ENCODE assay signal across 13 mouse cellular contexts in the genomic region with DNA sequence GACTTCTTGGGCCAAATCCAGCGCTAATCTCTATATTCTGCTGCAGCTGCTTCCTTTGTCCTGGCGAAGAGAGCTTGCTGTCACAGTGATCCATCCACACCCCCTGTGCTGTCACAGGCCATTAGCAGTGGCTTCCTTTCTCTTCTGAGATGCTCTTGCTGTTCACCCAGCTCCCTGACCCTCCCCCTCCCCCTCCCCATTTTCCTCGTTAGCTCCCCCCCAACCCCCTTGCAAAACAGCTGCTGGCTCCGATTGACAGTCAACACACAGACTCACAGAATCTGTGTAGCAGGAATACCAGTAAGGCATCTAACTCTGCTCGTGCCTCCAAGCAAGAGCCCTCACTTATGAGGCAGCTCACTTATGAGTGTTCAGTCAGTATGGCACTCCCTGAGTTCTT. TPM values are rescaled to one million over a fixed set of nuclear protein-coding genes. Genes with fewer than 3 reads are reported as not detected.
DNase-seq lines count a peak whose midpoint lies in the region; ATAC-seq lines count a peak whose summit lies in the region.
"Had no signal": no experiment of that assay in that cellular context is flagged by ENCODE, and none has a peak within 500 bp of the region (broad histone marks: within the 10 kb centered on the region; RNA-seq: fewer than 3 reads in every experiment).

No protein-coding gene starts in this region.

- no peaks in the 10 kb centered on the region for H3K9me3 ChIP-seq in hindbrain, embryonic 11.5 days (ENCODE audit: control insufficient read depth, low read length)
- no peaks in the 10 kb centered on the region for H3K9me3 ChIP-seq in midbrain, embryonic 16.5 days (replicated peaks; ENCODE audit: control insufficient read depth, low read length, poor library complexity, severe bottlenecking)
- H3K9me3 ChIP-seq: limb, embryonic 13.5 days had no signal

- H3K4me1 ChIP-seq in hindbrain, embryonic 11.5 days (replicated peaks; ENCODE audit: control insufficient read depth, insufficient read depth, low read length), result no peaks in the 10 kb centered on the region; the same call in 1 of the 2 replicates
- peaks cover 22% of the 10 kb centered on the region for H3K4me1 ChIP-seq in midbrain, embryonic 16.5 days (ENCODE audit: control insufficient read depth, insufficient read depth, low read length)
- H3K4me1 ChIP-seq: limb, embryonic 13.5 days had no signal

- peak; percentile 72 for ATAC-seq in hindbrain, embryonic 11.5 days (ENCODE audit: low FRiP score)
- ATAC-seq in midbrain, embryonic 16.5 days, result peak; percentile 40; the same call in 1 of the 2 replicates

- H3K4me2 ChIP-seq in hindbrain, embryonic 11.5 days (replicated peaks; ENCODE audit: low read depth, low read length), result no peak overlapping the region
- H3K4me2 ChIP-seq in midbrain, embryonic 16.5 days (ENCODE audit: low read length), result peak overlapping the region; percentile 91
- H3K4me2 ChIP-seq: limb, embryonic 13.5 days had no signal

- 15% methylated on average over 5 of the region's 5 CpGs for WGBS in hindbrain, embryonic 11.5 days
- 7% methylated on average over 5 of the region's 5 CpGs for WGBS in midbrain, embryonic 16.5 days

- H3K27ac ChIP-seq in hindbrain, embryonic 11.5 days (ENCODE audit: low read depth, low read length), result peak overlapping the region; percentile 86
- H3K27ac ChIP-seq in midbrain, embryonic 16.5 days (ENCODE audit: low read length), result peak overlapping the region; percentile 85
- H3K27ac ChIP-seq: limb, embryonic 13.5 days had no signal

- DNase-seq in cerebellum, postnatal 10 days, result peak; percentile 16 to 21
- no peak for DNase-seq in cerebellum, adult 18-20 months
- DNase-seq in embryo, embryonic 11 days, result peak; percentile 60
- DNase-seq in hindbrain, embryonic 11.5 days (ENCODE audit: low spot score), result peak; percentile 74
- no peak for DNase-seq in adrenal gland, postnatal 36 days
- DNase-seq in adrenal gland, adult 8-10 months, result no peak
- no peak for DNase-seq in ovary, adult 18-20 months (ENCODE audit: low spot score)
- DNase-seq: heart, postnatal 4 days; lung, postnatal 4 days; thymus, postnatal 36 days had no signal

- no peak overlapping the region for H3K4me3 ChIP-seq in hindbrain, embryonic 11.5 days (ENCODE audit: low read depth, low read length)
- H3K4me3 ChIP-seq in midbrain, embryonic 16.5 days (ENCODE audit: low read depth, low read length), result 0 out of 2 replicates have a peak overlapping the region, but pooled peaks have one; percentile 3
- H3K4me3 ChIP-seq: erythroblast, embryonic 14.5 days; limb, embryonic 13.5 days had no signal

- no peaks in the 10 kb centered on the region for H3K27me3 ChIP-seq in hindbrain, embryonic 11.5 days (ENCODE audit: control insufficient read depth, insufficient read depth, low read length)
- no peaks in the 10 kb centered on the region for H3K27me3 ChIP-seq in midbrain, embryonic 16.5 days (ENCODE audit: control insufficient read depth, insufficient read depth, low read depth, low read length)
- H3K27me3 ChIP-seq: limb, embryonic 13.5 days had no signal

- 0 out of 2 replicates have a peak overlapping the region, but pooled peaks have one; percentile 15 for H3K9ac ChIP-seq in hindbrain, embryonic 11.5 days (ENCODE audit: low read depth, low read length)
- 0 out of 2 replicates have a peak overlapping the region, but pooled peaks have one; percentile 20 for H3K9ac ChIP-seq in midbrain, embryonic 16.5 days (ENCODE audit: low read depth, low read length)
- H3K9ac ChIP-seq: limb, embryonic 13.5 days had no signal

- H3K36me3 ChIP-seq in hindbrain, embryonic 11.5 days (ENCODE audit: control insufficient read depth, insufficient read depth, low read length), result no peaks in the 10 kb centered on the region
- H3K36me3 ChIP-seq in midbrain, embryonic 16.5 days (ENCODE audit: control insufficient read depth, insufficient read depth, low read length), result no peaks in the 10 kb centered on the region
- H3K36me3 ChIP-seq: limb, embryonic 13.5 days had no signal

RNA-seq across cellular contexts. Expression of gene Tmem169, which starts 2.7 kb away (rescaled TPM):
- polyA plus RNA-seq in hindbrain, embryonic 11.5 days (2014; fragmentation: Nextera tagmentation; extraction: Ambion mirVana), result 25.5 TPM in 2 replicates
- 40.8 and 42.5 TPM in 2 replicates for polyA plus RNA-seq in midbrain, embryonic 16.5 days (2015; fragmentation: Nextera tagmentation; extraction: Ambion mirVana)
- total RNA-seq in adrenal gland, postnatal 36 days (2021), result under 1 TPM; 0.16 to 0.53 TPM
- total RNA-seq in adrenal gland, adult 8-10 months (2022), result under 1 TPM; 0.32 to 0.86 (median 0.66) TPM
- polyA plus RNA-seq: erythroblast, embryonic 14.5 days had no signal

RNA-seq across cellular contexts. Expression of gene Pecr, which starts 2.8 kb away (rescaled TPM):
- 14.0 and 16.4 TPM in 2 replicates for polyA plus RNA-seq in hindbrain, embryonic 11.5 days (2014; fragmentation: Nextera tagmentation; extraction: Ambion mirVana)
- 5.9 and 8.3 TPM in 2 replicates for polyA plus RNA-seq in midbrain, embryonic 16.5 days (2015; fragmentation: Nextera tagmentation; extraction: Ambion mirVana)
- 10 to 100 TPM; 21.8 to 28.2 TPM for total RNA-seq in adrenal gland, postnatal 36 days (2021)
- total RNA-seq in adrenal gland, adult 8-10 months (2022), result 10 to 100 TPM; 27.1 to 35.2 (median 27.7) TPM

RNA-seq across cellular contexts. Expression of gene Xrcc5, which starts 20.3 kb away (rescaled TPM):
- 53.2 and 57.5 TPM in 2 replicates for polyA plus RNA-seq in hindbrain, embryonic 11.5 days (2014; fragmentation: Nextera tagmentation; extraction: Ambion mirVana)
- polyA plus RNA-seq in midbrain, embryonic 16.5 days (2015; fragmentation: Nextera tagmentation; extraction: Ambion mirVana), result 12.9 and 14.7 TPM in 2 replicates
- 10 to 100 TPM; 11.0 to 13.0 TPM for total RNA-seq in adrenal gland, postnatal 36 days (2021)
- total RNA-seq in adrenal gland, adult 8-10 months (2022), result 10 to 100 TPM; 11.8 to 18.9 (median 14.1) TPM

Comparison
In these comparisons a context has a peak if more than half of its experiments do, and no peak if none do; other contexts are left out.
1. DNase-seq: peak in cerebellum, postnatal 10 days (2 of 2), embryo, embryonic 11 days (single experiment) and hindbrain, embryonic 11.5 days (single experiment); none in cerebellum, adult 18-20 months (0 of 2), adrenal gland, postnatal 36 days (0 of 2), adrenal gland, adult 8-10 months (single experiment) and ovary, adult 18-20 months (single experiment).